Mouse (Mus musculus) c-Kit-negative CD71-positive TER-119-positive erythroid progenitor cells, embryonic 14.5 days (primary cell): ENCODE measurements around the gene Tnfrsf13b.

Experiments
- DNase-seq: peaks from one replicate; pipeline ENCODE4 v3.0.0-alpha.2; 2013; ENCODE audit warnings: low read depth, low spot score

Gene Tnfrsf13b

DNA sequence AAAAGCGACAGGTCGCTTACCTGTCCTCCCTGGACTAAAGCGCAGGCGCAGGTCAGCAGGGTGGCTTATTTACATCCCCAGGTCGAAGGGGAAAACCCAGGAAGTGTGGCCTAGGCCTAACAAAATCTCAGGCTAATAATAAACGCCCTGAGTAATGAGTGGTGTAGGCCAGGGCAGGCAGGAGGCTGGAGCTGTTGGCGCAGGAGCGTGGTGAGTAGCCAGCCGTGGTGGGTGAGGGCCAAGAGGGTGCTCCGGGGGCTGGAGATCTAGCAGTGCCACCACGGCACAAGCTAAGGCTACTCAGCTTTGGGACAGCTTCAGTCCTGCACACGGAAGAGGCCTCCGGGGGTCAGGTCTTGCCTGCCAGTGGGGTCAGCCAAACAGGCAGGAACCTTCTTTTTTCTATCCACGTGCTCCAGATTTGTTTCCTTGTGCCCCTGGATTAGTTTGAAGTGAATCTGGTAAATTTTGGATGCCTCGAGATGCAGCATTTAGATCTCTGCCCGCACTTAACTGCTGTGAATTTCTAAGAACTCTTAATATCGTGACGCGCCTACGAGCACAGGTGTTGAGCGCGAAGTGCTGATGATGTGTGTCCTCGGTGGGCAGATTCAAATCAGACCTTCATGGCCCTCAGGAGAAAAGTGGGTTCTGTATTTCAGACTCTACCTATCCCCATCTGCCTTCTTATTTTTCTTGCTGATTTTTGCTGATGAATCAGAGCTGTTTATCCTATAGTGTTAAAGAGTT is at the start of gene Tnfrsf13b:
TSS of gene Tnfrsf13b (plus strand) at position 150 of the 750 bp plus-strand sequence.
- DNase-seq = no peak

DNA sequence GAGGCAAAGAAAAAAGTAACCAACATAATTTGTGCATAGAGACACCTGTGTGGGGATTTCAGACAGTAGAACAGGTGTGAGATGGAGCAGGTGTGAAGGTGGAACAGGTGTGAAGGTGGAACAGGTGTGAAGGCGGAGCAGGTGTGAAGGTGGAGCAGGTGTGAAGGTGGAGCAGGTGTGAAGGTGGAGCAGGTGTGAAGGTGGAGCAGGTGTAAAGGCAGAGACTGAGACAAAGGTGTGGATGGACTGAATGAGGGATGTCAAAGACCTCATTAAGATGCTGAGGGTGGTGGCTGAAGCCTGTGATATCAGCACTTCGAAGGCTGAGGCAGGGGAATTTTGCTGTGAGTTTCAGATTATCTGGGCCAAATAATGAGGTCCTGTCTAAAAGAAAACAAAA is 44.9 kb upstream of the Tnfrsf13b start:
- no peak for DNase-seq

DNA sequence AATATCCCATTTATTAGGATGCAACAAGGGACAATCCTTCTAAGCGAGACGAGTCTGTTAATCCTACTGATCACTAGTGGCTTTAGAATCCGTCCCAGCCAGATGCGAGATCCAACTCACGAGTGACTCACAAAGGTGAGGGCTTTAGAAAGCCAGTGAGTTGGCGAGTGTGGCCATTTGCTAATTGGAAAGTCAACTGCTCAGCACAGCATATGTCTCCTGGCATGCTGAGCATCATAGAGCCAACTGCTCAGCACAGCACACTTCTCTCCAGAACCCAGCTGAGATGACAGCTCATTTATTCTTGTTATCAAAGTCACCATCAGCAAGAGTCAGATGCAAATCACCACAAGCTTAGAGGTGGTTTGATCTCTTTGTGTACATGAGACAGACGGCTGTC is 36.4 kb upstream of the Tnfrsf13b start:
- DNase-seq = no peak

DNA sequence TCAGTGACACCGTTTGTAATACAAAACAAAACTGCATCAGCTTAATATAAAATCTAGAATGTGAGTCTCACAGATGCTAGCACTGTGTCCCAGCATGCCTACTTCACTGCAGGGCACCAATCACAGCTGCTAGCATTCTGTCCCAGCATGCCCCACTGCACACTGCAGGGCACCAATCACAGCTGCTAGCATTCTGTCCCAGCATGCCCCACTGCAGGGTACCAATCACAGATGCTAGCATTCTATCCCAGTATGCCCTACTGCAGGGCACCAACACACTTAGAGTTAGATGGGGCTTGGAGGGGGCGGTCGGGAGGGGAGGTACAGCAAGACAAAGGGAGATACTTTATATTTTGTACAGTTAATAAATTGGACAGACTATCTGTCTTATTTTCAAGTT is 35.4 kb upstream of the Tnfrsf13b start:
- DNase-seq = no peak

DNA sequence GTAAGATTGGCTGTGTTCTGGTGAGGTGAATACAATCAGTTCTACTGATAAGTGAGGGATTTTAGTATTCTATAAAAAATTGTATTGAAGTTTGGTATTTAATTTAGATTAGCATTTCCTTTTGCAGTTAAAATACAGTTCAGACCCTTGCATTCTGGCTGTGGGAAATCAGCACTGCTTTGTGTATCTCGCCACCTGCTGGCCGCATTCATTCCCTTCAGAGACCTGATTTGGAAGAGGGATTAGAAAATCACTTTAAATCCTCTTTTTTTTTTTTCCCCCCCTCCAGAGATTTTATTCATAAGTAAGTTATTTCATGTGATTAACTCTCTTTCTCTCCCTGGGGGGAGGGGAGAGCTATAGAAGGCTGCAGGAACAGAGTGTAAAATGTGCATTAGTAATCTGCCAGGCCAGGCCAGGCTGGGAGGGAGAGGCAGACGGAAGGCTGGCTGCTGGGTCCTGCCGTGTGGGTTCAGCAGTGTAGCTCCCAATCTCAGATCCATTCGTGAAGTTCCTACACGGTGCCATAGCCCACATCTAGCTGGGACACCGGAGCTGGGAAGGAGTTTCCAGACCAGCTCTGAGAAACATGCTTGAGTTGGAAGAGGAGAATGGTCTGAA is 34.8 kb upstream of the Tnfrsf13b start:
- DNase-seq = no peak

DNA sequence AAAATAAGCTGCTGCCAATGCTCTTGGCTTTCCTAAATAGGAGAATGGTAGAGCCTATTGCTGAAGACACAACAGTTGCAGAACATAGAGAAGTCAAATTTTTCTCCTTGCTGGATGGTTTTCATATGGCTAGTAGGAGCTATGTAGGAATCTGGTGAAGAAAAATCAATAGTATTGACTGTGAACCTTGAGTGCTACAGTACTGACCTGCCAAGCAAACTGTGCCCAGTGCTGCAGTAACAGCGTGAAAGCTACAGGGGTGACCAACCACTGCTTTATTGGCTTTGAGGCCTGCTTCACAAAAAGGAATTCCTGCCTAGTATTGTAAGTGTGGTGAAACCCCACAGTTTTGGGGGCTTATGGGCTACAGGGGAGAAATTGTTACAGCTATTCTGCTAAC is 28.5 kb upstream of the Tnfrsf13b start:
- DNase-seq = no peak

DNA sequence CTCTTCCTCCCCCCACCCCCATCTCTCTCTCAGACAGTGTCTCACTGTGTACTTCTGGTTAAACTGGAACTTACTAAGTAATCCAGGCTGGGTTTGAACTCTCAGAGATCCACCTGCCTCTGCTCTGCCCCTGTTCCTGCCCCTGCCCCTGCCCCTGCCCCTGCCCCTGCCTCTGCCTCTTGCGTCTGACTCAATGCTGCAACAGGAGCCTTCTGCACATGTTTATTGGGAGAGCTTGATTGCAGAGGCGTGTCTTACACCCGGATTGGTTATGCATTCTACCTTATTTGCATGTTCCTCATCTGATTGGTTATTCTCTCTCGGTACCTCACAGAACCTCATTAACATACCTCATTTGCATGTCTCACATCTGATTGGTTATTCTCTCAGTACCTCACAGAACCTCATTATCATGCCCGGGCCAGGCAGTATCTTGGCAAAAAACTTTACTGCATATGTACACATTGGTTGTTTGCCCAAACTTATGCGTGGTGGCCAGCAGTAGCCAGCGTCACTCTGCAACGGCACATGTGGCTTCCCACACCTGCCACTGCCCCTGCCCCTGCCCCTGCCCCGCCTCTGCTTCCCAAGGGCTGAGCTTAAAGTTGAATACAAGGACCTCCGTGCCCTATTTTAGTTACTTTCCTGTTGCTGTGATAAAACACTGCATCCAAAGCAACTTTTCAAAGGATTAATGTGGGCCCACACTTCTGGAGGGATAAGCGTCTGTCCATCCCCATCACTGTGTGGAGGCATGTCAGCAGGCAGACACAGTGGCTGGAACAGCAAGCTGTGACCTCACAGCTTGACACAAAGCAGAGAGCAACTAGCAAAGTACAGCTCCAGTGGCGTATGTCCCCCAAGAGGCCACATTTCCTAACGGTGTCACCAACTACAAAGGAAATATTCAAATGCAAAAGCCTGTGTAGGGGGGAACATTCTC is 23.9 kb upstream of the Tnfrsf13b start:
- no peak for DNase-seq

DNA sequence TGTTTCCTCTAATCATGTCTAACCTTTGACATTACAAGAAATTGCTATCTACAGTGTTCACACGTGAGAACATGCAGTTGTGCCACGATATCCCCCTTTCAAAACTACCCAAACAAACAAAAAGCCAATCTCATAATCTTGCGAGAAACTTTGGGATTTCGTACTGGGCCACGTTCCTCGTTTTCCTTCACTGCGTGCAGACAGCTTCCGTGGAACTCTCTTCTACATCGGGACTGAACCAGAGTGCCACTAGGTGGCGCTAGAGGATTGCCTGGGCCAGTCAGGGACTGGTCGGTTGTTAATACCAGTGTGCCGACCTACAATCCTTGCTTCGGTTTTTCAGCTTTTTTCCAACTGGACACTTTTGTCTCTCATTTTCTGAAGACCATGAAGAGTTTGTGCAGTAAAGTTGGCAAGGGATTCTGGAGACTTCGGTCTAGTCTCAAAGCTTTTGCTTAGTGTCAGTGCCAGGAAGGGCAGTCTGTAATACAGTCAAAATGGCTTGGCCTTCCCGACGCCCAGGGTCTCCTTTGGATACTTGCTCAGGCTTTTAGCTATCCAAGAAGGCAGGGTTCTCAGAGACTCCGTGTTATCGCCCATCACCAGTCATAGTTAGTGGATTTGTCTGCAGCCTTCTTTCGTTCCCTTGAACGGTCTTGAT is 22.2 kb upstream of the Tnfrsf13b start:
- peak; percentile 72 for DNase-seq

DNA sequence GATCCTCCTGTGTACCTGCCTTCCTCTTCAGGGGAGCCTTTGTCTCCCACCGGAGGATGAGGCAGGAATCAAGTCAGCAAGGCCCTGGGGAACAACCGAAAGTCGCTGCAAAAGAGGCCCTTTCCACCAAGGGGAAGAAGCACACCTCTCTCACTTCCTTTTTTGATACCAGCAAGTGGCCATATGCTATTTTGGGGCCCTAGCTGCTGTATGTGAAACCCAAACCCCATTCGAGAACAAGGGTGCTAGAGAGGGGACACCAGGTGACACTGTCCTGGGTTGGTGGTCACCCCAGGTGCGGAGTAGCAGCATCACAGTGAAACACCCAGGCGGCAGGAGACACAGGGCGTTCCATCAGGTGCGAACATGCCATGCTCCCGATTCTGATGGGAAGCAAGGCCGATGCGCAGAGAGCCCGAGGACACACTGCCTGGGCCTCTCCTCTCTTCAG is 17.6 kb upstream of the Tnfrsf13b start:
- no peak for DNase-seq

DNA sequence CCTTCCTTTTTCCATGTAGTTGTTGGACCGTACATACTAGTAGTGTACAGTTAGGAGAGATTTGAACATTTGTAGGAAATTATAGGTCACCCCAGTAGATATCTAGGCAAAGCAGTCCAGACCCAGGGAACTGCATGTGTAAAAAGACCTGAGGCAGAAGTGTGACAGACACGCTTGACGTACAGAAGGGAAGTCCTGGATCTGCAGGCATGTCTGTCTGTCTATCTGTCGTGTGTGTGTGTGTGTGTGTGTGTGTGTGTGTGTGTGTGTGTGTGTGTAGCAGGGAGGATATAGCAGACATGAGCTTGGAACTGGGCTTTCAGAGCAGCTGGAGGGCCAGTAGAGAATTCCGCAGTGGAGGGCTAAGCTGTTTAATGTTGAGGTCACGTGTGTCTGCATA is 16.8 kb upstream of the Tnfrsf13b start:
- no peak for DNase-seq

DNA sequence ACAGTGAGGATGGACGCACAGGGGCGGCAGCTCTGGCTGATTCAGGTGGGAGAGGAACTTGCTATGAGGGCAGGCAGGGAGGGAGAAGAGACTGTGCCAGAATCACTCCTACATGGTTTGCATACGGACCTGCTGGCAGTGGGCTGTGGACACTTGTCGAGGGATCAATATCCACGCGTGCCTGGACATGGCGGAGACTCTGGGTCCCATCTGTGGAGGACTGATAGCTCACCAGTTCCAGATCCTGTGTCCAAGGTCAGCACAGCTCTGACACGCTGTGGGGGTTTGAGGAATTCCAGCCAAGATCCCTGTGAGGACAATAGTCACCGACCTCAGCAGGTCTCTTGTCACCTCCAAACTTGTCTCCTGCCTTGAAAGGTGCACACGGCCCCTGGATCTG is 16.4 kb upstream of the Tnfrsf13b start:
- DNase-seq = no peak

DNA sequence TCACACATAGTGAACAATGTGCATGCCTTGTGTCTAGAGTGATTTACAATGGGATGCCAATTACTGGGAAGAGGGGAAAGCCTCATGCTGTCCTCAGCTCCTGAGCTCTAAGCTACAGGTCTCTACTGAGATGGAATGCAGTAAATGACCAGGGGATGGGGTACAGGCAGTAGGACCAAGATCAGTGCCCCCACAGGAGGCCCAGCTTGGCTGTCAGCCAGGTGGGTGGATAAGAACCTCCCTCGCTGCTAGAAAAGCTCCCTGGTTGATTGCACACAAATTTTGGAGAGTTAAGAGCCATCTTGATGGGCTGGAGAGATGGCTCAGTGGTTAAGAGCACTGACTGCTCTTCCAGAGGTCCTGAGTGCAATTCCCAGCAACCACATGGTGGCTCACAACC is 15.6 kb upstream of the Tnfrsf13b start:
- DNase-seq = no peak

DNA sequence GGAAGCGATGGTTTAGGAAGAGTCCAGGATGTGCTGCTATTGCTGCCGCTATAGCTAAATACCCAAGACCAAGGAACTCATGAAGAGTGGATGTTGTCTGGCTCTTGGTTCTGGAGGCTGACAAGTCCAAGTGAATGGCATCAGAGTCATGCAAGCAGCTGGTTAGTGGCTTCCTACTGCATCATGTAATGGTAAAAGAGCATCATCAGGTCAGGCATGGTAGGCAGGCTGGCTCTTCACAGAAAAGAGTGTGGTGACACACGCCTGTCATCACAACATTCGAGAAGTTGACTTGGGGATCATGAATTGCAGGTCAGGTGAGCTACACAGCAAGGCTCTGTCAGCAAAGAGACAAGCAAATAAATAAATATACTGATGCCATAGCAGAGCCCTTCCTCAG is 15.1 kb upstream of the Tnfrsf13b start:
- DNase-seq = no peak

DNA sequence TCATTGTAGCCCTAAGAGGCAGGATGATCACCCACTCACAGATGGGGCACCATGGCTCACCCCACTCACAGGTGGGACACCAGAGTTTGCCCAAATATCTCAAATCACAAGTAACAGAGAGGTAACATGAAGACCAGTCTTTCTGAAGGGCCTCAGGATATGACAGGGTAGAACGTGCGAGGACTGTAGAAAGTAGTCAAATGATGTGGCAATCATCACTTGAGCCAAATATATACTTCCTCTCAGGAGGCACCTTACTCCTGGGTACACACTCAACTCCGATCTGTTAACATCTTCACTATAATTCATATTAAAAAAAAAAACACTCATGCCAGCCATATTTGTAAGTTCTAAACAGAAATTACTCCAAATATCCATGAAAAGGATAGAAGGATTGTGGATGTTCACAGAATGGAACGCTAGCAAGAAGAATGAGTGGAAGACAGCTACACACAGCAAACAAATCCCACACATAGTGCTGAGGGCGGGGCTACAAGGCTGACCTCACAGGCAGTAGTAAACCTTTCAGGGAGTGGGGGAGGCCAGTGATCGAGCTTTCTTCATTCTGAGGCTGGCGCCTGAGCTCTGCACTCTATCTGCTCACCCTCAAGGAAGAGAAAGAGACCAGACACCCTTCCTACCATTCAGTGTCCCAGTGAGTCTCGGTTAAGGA is 14.1 kb upstream of the Tnfrsf13b start:
- DNase-seq = no peak

DNA sequence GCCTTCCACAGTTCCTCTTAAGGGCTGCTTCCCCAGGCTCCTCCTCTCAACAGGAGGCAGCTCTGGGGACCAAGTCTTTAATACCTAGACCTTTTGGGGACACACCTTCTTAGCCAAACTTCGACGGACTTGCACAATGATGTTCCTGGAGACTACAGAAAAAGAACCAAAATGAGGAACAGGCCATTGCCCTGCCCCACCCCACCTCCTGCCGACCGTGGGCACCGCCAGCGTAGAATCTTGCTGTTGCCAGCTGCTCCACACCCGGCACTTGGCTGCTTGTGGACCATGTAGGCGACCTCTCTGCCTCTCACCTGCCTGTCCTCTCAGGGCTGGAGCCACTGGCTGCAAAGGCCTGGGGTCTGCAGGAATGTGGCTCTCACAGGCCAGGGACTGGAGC is 10.3 kb upstream of the Tnfrsf13b start:
- no peak for DNase-seq

DNA sequence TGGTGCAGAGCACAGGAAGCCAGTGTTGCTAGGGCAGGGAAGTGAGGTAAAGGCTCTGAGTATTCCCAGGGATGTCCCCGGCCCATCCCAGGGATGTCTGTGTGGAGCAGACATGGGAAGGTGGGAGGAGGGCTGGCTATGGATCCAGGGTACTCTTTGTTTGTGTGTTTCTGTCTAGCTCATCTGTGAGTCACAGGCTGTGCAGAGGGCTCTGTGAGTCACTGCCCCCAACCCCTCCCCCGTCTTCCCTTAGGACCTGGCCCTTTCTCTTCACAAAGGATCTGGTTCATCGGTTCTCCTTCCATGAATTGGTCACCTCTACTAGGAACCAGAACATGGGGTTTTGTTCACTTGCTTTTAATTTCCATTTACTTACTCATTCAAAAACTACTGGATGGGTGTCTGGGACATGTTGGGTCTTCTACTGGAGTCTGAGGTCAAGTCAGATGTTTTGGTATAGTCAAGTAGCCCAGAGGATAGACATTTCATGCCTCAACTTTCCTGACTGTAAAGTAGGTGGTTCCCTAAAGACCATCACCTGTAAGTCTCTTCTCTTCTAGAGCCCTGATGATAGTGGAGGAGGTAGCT is 6.5 kb upstream of the Tnfrsf13b start:
- no peak for DNase-seq

DNA sequence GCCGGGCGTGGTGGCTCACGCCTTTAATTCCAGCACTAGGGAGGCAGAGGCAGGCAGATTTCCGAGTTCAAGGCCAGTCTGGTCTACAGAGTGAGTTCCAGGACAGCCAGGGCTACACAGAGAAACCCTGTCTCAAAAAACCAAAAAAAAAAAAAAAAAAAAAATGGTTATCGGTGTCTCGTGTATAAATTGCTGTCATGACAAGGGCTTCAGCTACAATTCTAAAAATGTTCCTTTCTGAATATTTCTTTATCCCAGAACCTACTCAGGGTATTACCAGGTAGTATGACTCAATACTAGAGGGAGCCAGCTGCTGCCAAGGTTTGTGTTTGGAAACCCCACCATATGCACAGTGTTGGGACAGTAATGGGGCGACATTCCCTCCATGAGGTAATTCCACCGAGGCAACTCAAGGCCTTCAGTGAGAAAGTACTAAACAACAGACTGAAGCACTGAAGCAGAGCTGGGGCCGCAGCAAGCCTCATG is 4.2 kb upstream of the Tnfrsf13b start:
- DNase-seq = no peak

DNA sequence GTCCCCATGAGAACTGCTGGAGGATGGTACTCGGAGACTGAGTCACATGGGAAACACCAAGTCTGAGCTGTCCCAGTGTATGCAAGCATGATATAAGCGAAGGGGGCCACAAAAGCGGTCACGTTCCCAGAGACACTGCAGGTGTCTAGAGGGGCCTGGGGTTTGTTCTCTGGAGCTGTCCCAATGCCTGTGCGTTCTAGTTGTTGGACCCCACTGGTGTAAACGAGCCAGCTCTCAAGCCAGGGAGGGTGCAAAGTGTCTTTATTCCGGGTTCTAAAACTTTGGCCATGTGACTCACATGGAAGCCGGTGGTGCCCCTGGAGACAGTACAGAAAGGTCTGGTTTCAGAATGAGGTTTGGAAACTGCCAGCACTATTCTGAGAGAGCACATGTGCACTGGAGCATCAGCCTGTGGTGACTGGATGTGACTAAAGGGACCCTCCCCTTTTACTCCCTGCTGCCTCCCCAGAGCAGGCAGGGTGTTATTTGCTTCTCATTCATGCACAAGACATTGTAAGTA is 3.7 kb upstream of the Tnfrsf13b start:
- no peak for DNase-seq

DNA sequence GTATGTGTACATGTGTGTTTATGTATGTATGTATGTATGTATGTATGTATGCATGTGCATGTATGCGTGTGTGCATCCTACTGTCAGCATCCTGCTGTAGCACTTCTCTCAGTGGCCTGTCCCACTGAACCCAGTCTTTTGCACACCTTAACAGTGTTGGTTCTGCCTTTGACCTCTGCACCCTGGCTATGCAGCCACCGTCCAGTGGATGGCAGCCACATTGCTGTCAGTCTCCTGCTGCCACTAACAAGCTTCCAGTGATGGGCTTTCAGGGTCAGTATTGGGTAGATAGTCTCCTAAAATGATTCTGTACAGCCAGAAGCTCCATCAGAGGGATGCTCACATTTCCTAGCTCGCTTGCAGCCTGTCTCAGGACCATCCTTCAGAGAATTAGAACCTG is 2.7 kb upstream of the Tnfrsf13b start:
- no peak for DNase-seq

DNA sequence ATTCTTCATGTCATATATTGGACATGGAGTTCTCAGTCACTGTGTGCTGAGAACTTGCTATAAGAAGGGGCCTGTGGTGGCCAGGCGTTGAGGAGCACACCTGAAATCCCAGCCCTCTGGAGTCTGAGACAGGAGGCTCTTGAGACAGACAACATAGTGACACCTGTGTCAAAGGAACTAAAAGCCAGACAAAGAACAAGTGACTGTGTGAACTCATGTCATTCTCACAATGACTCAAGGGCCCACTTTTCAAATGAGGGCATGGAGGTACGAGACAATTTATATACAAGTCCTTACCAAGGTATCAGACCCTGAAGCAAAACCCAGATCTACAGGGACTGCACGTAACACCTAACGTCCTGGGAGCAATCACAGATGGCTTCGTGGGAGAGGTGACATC is 585 bp upstream of the Tnfrsf13b start:
- DNase-seq = no peak
